Mouse (Mus musculus) layer of hippocampus, postnatal 10 days (tissue): ENCODE results near the gene Gstt2. TPM values are rescaled to one million over a fixed set of nuclear protein-coding genes. Genes with fewer than 3 reads are reported as not detected.
A peak's percentile ranks its signal among the peaks of the same experiment; 100 is the strongest.

ENCODE experiments used
- DNase-seq, 2 experiments: peaks; one replicate each; pipeline ENCODE4 v3.0.0; 2021; ENCODE audit warnings: low spot score in 2 of 2
- long read RNA-seq: library from polyadenylated mRNA; stranded (forward); transcript quantifications from one replicate; pipeline ENCODE4 v2.0.0, GENCODE M21; 2023
- total RNA-seq, 2 experiments: library from RNA; stranded (reverse); gene quantifications; 2 replicates each; pipeline ENCODE4 v1.2.3; 2021

The Gstt2 gene
- total RNA-seq, result 1 to 10 TPM; 5.0 to 6.1 TPM
- long read RNA-seq, partial matches to known transcripts, result 0 of 7 reads
- long read RNA-seq, other reads (novel, unspliced or antisense), result 3 of 7 reads

GRCm38 (mm10) chr10:75837248-75837759 is at the start of gene Gstt2:
Gene Gstt2 (minus strand): TSS chr10:75837424.
- DNase-seq, result peak; percentile 89 to 92

DNA sequence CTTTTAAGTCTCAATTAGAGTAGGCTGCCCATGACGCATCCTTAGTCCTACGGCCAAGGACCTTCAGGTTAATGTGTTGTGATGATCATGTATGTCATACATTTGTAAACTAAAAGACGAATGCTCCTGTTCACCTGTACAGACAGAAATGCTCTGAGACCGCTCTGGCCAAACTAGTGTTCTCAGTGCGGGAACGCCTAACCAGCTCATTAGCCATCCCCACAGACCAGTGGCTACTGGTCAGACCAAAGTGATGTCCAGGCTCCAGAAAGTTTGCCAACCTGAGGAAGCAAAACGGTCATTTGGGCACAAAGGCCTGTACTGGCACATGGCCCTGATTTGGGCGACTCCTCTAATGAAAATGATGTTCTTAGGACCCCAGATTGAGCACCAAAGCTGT is 47.5 kb upstream of the Gstt2 start:
- DNase-seq, result no peak

DNA sequence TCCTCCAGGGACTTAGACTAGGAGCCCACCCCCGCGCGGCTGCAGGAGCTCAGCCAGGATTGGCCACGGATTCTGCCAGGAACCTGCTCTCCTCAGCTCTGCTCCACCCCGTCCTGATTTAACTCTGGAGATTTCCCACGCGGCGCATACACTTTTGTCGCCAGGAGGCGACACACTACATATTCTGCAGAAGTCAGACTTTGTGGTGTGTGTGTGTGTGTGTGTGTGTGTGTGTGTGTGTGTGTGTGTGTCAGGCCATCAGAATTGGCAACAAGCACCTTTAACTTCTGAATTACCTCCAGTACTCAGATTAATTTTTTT is 46.0 kb upstream of the Gstt2 start:
- peak; percentile 82 for DNase-seq

- no peak for DNase-seq
Observed at GRCm38 (mm10) chr10:75882433-75883231, 45.4 kb upstream of the Gstt2 start.

DNA sequence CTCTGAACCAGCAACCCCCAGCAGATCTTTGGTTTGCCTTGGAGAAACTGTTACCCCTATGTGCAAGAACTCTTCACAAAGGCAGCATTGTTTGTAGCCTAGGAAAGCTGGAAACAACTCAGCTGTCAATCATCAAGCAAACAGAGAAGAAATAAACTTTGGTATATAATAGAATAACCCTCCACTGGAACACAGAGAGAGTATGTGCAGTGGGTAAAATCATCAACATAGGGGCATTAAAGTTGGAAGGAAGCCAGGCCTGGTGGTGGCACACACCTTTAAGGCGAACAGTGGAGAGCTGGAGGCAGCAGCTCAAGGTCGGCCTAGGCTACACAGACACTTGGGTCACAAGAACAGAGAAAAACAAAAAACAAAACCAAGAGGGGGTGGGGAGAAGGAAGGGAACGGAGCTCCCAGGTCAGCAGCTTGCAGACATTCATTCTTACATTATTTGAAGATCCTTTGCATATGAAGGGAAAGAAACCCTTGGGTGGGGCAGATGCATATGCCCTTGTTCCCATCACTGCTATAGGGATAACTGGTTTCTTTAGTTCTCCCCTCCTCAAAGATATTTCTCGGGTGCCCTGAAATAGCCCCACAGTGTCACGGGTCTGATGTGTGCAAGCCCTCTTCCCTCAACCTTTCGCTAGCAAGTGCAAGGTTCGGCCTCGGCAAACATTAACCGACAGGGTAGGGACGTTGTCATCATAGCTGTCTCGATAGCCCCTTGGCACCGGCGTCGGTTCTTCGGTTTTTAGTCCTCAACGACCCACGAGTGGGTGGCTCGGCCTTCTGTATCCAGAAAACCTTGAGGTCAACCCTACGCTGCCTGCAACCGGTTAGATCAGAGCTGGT is 44.6 kb upstream of the Gstt2 start:
- no peak for DNase-seq

GRCm38 (mm10) chr10:75880771-75881577 is 43.8 kb upstream of the Gstt2 start:
- no peak for DNase-seq

DNA sequence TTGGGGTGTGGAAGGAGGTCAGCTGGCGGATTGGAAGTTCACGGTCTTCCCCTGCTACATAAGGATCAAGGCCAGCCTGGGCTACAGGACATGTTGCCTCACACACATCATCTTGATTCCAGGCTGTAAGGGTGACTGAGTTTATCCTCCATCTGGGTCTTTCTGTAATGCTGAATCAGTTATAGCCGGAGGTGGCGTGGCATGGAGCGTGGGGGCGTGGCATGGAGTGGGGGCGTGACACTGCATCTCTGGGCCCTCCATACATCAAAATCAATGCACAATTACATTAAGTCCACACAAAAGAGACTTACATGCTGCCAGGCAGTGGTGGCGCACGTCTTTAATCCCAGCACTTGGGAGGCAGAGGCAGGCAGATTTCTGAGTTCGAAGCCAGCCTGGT is 43.1 kb upstream of the Gstt2 start:
- DNase-seq, result no peak

GRCm38 (mm10) chr10:75878836-75879235 is 41.6 kb upstream of the Gstt2 start:
- no peak for DNase-seq

DNA sequence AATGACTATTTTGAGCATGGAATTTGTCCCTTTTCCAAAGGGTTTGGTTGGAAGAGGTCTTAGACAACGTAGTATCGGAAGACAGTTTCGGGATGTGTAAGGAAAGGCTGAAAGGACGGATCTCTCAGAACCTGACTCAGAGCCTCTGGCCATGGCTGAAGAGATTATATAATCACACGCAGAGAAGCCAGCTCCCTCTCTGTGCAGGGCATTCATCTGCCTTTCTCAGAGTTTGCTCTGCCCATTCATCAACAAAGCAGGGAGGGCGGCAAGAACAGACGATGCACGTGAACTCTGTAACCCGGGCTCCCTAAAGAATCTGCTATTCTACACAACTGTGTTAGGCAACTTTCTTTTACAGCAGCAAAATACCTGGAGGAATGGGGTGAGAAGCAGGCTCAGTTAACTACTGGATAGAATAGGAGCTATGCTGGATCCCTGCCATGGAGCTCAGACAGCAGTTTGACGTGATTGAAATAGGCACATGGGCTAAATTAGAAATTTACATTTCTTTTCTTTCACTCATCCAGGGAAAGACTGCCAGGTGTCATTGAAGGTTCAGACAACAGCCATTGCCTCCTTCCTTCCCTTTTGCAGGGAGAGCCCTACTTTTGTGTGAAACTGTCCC is 36.4 kb upstream of the Gstt2 start:
- no peak for DNase-seq

DNA sequence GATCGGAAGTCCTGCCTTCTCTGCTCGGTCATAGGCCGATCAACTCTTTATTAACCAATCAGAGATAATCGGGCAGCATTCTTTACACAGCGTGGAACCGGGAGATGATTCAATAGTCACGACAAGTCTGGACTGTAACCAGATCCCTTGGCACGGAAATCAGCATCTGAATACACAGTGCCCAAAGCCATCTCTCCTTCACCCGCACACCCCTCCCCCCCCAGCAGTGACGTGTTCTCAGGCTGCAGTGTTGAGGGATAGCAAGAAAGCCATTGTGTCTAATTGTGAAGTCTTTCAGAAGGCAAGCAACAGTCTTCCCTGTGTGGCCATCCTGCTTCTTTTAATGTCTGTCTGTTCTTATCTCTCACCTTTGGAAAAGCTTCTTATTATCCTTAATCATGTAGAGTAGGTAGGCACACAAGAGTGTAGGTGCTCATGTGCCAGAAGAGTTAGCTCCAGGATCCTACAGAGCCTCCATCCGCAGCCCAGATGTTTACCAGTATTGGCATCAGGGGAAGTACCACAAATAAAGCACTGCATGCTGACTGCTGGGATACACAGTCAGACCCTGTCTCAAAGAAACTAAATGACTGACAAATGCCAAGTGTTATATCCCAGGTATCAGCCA is 35.8 kb upstream of the Gstt2 start:
- peak; percentile 84 to 89 for DNase-seq

GRCm38 (mm10) chr10:75872025-75872914 is 35.0 kb upstream of the Gstt2 start:
- DNase-seq, result no peak

DNA sequence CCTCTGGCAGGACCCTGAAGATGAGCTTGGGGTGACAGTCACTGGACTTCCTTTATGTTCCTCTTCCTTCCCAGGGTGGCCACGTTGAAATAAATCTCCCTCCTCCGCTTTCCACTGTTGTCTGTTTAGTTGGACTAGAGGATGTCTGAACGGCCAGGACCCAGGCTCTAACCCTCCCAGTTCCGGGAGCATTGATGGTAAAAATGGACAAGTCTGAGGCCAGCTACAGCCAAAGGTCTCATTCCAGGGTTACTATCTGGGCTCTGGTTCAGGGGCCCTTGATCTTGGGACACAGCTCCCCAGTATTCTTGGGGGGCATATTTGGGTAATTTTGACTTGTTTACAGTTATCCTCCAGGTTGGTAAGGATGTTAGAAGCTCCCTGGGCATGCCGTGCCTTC is 24.4 kb upstream of the Gstt2 start:
- no peak for DNase-seq

DNA sequence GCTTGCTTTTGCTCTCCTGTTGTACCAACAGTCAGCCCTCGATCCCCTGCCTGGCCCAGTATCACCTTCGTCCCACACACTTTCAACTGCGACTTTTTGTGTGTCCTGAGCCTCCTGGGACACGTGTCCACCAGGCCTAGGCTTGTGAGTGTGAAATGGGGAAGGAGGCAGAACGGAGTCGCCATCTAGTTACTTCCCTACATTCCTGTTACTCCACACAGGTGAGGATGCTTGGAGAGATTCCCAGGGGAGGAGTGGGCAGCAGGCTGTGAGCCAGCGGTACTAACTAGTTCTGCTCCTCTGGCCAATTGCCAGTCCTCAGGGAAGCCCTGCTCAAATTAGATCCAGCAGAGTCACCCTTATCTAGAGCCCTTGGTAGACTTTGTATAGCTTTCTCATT is 23.5 kb upstream of the Gstt2 start:
- DNase-seq, result peak in 1 of 2 experiments; percentile 38

GRCm38 (mm10) chr10:75859786-75860470 is 22.7 kb upstream of the Gstt2 start, which contains the start of gene Mif:
Gene Mif (minus strand): TSS chr10:75860240.
- DNase-seq, result peak; percentile 80 to 85

- DNase-seq, result peak; percentile 35 to 47
Observed at GRCm38 (mm10) chr10:75859107-75859746, 22.0 kb upstream of the Gstt2 start.

DNA sequence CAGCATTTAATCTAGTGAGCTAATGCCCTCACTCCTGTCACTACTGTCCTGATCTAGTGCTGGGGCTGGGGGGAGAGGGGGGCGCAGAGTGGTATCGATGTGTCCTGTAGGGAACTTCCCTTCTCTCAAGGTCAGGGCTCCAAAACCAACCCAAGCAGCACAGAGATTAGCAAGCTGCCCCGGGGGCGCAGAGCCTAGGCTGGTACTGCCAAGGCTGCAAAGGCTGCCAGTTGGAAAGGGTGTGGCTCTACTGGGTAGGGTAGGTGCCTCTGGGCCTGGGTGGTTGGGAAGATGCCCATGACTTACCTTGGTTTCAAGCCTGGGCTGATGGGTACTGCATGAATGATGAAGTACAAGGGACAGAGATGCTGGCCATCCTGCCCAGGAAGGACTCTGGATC is 20.4 kb upstream of the Gstt2 start:
- DNase-seq, result no peak

- no peak for DNase-seq
Observed at GRCm38 (mm10) chr10:75856976-75857375, 19.8 kb upstream of the Gstt2 start.
